12 mouse cellular contexts compared by ENCODE assay signal in genomic region chr2:164867566-164867965, GRCm38 (mm10). TPM values are rescaled to one million over a fixed set of nuclear protein-coding genes. Genes with fewer than 3 reads are reported as not detected.
DNase-seq lines count a peak whose midpoint lies in the region; ATAC-seq and TF ChIP-seq lines count a peak whose summit lies in the region.
"Had no signal": no experiment of that assay in that cellular context is flagged by ENCODE, and none has a peak within 500 bp of the region (broad histone marks: within the 10 kb centered on the region; RNA-seq: fewer than 3 reads in every experiment).

No protein-coding gene starts in this region.

- no peak overlapping the region for H3K9ac ChIP-seq in lung, embryonic 14.5 days
- H3K9ac ChIP-seq in intestine, embryonic 16.5 days (ENCODE audit: low read depth, low read length) = no peak overlapping the region
- no peak overlapping the region for H3K9ac ChIP-seq in stomach, embryonic 14.5 days (replicated peaks; ENCODE audit: low read depth, low read length)

- ATAC-seq in CD4-positive, CD25-positive, alpha-beta regulatory T cell, adult 4 months = no peak
- ATAC-seq in lung, embryonic 14.5 days (ENCODE audit: insufficient read depth) = no peak
- no peak for ATAC-seq in intestine, embryonic 16.5 days
- ATAC-seq in stomach, embryonic 14.5 days (ENCODE audit: insufficient number of reproducible peaks, insufficient read depth, low FRiP score, low read depth) = no peak
- no peak for ATAC-seq in inflammation-experienced regulatory T-cells, adult 6 months

- H3K27me3 ChIP-seq in lung, embryonic 14.5 days (ENCODE audit: insufficient read depth, low read length) = no peaks in the 10 kb centered on the region
- no peaks in the 10 kb centered on the region for H3K27me3 ChIP-seq in intestine, embryonic 16.5 days (replicated peaks; ENCODE audit: control insufficient read depth, insufficient read depth, low read length)
- no peaks in the 10 kb centered on the region for H3K27me3 ChIP-seq in stomach, embryonic 14.5 days (ENCODE audit: control insufficient read depth, insufficient read depth, low read length)

- H3K36me3 ChIP-seq in lung, embryonic 14.5 days (ENCODE audit: insufficient read depth) = no peaks in the 10 kb centered on the region
- H3K36me3 ChIP-seq in intestine, embryonic 16.5 days (ENCODE audit: control insufficient read depth, insufficient read depth, low read length) = no peaks in the 10 kb centered on the region
- H3K36me3 ChIP-seq in stomach, embryonic 14.5 days (ENCODE audit: control insufficient read depth, insufficient read depth, low read length) = no peaks in the 10 kb centered on the region

- TF ChIP-seq CTCF in lung, embryonic 14.5 days (IDR thresholded peaks at IDR 0.05; ENCODE audit: low read depth) = peak; percentile 59

- peak; percentile 50 for DNase-seq in CD4-positive, CD25-positive, alpha-beta regulatory T cell, adult 2 months (ENCODE audit: low read depth, low spot score)
- no peak for DNase-seq in lung, embryonic 14.5 days
- no peak for DNase-seq in lung, postnatal 4 days
- DNase-seq in layer of hippocampus, postnatal 25 days (ENCODE audit: extremely low spot score in 1 of 2, low spot score in 1 of 2) = no peak
- DNase-seq: cerebellum, adult 8-10 months; right cerebral cortex, postnatal 25 days had no signal

- peak overlapping the region; percentile 86 for H3K27ac ChIP-seq in lung, embryonic 14.5 days (ENCODE audit: low read depth)
- peak overlapping the region; percentile 65 for H3K27ac ChIP-seq in intestine, embryonic 16.5 days (ENCODE audit: low read length)
- H3K27ac ChIP-seq in stomach, embryonic 14.5 days (ENCODE audit: low read length) = peak overlapping the region; percentile 64; the same call in 1 of the 2 replicates

- no peak overlapping the region for H3K4me2 ChIP-seq in lung, embryonic 14.5 days
- no peak overlapping the region for H3K4me2 ChIP-seq in intestine, embryonic 16.5 days (ENCODE audit: low read depth, low read length)
- no peak overlapping the region for H3K4me2 ChIP-seq in stomach, embryonic 14.5 days (replicated peaks; ENCODE audit: low read depth, low read length)

- no peak overlapping the region for H3K4me3 ChIP-seq in lung, embryonic 14.5 days (ENCODE audit: low read depth, low read length)
- H3K4me3 ChIP-seq in intestine, embryonic 16.5 days (ENCODE audit: low read length) = no peak overlapping the region
- H3K4me3 ChIP-seq in stomach, embryonic 14.5 days (ENCODE audit: low read depth, low read length) = no peak overlapping the region

- H3K4me1 ChIP-seq in lung, embryonic 14.5 days (ENCODE audit: insufficient read depth) = peaks cover 9% of the 10 kb centered on the region; the same call in 1 of the 2 replicates
- peaks cover 12% of the 10 kb centered on the region for H3K4me1 ChIP-seq in intestine, embryonic 16.5 days (ENCODE audit: control insufficient read depth, insufficient read depth, low read length)
- H3K4me1 ChIP-seq in stomach, embryonic 14.5 days (ENCODE audit: control insufficient read depth, insufficient read depth, low read length) = peaks cover 4% of the 10 kb centered on the region; the same call in 1 of the 2 replicates

- peaks cover 5% of the 10 kb centered on the region; the same call in 1 of the 2 replicates for H3K9me3 ChIP-seq in lung, embryonic 14.5 days (ENCODE audit: low read depth, low read length)
- no peaks in the 10 kb centered on the region for H3K9me3 ChIP-seq in intestine, embryonic 16.5 days (ENCODE audit: control insufficient read depth, low read length)
- H3K9me3 ChIP-seq in stomach, embryonic 14.5 days (ENCODE audit: control insufficient read depth, low read depth, low read length) = no peaks in the 10 kb centered on the region

- WGBS in lung, embryonic 14.5 days = 92% methylated on average over 7 of the region's 7 CpGs
- 93% methylated on average over 7 of the region's 7 CpGs for WGBS in intestine, embryonic 16.5 days
- 93% methylated on average over 7 of the region's 7 CpGs for WGBS in stomach, embryonic 14.5 days

RNA-seq across cellular contexts. Expression of gene Pltp, which starts 10.1 kb away (rescaled TPM):
- under 1 TPM; 0.34 to 0.98 TPM for polyA plus RNA-seq in CD4-positive, CD25-positive, alpha-beta regulatory T cell, adult 4 months (2017; shearing (Covaris generic))
- 122 and 126 TPM in 2 replicates for polyA plus RNA-seq in lung, embryonic 14.5 days (2014; fragmentation: Nextera tagmentation; extraction: Ambion mirVana)
- 31.4 and 31.5 TPM in 2 replicates for polyA plus RNA-seq in intestine, embryonic 16.5 days (2015; fragmentation: Nextera tagmentation; extraction: Ambion mirVana)
- polyA plus RNA-seq in stomach, embryonic 14.5 days (2014; fragmentation: Nextera tagmentation; extraction: Ambion mirVana) = 50.6 and 53.2 TPM in 2 replicates
- total RNA-seq in layer of hippocampus, postnatal 25 days (2021) = 10 to 100 TPM; 68.8 to 73.7 TPM
- 1 to 10 TPM in 2 of 3 experiments, under 1 TPM in 1; 0.50 to 3.0 (median 1.3) TPM for polyA plus RNA-seq in inflammation-experienced regulatory T-cells, adult 6 months (2017; shearing (Covaris generic))

RNA-seq across cellular contexts. Expression of gene Pcif1, which starts 11.5 kb away (rescaled TPM):
- polyA plus RNA-seq in CD4-positive, CD25-positive, alpha-beta regulatory T cell, adult 4 months (2017; shearing (Covaris generic)) = 100 to 1,000 TPM; 106 to 115 TPM
- polyA plus RNA-seq in lung, embryonic 14.5 days (2014; fragmentation: Nextera tagmentation; extraction: Ambion mirVana) = 76.9 and 83.0 TPM in 2 replicates
- 57.9 and 64.0 TPM in 2 replicates for polyA plus RNA-seq in intestine, embryonic 16.5 days (2015; fragmentation: Nextera tagmentation; extraction: Ambion mirVana)
- 70.6 and 87.3 TPM in 2 replicates for polyA plus RNA-seq in stomach, embryonic 14.5 days (2014; fragmentation: Nextera tagmentation; extraction: Ambion mirVana)
- 10 to 100 TPM; 40.4 to 47.2 TPM for total RNA-seq in layer of hippocampus, postnatal 25 days (2021)
- 100 to 1,000 TPM; 110 to 126 (median 112) TPM for polyA plus RNA-seq in inflammation-experienced regulatory T-cells, adult 6 months (2017; shearing (Covaris generic))

RNA-seq across cellular contexts. Expression of gene Neurl2, which starts 34.3 kb away (rescaled TPM):
- 1 to 10 TPM in 1 of 2 experiments, under 1 TPM in 1; 0.65 to 1.6 TPM for polyA plus RNA-seq in CD4-positive, CD25-positive, alpha-beta regulatory T cell, adult 4 months (2017; shearing (Covaris generic))
- 6.3 and 6.6 TPM in 2 replicates for polyA plus RNA-seq in lung, embryonic 14.5 days (2014; fragmentation: Nextera tagmentation; extraction: Ambion mirVana)
- polyA plus RNA-seq in intestine, embryonic 16.5 days (2015; fragmentation: Nextera tagmentation; extraction: Ambion mirVana) = 6.1 and 7.5 TPM in 2 replicates
- 6.3 and 8.3 TPM in 2 replicates for polyA plus RNA-seq in stomach, embryonic 14.5 days (2014; fragmentation: Nextera tagmentation; extraction: Ambion mirVana)
- 1 to 10 TPM; 3.4 to 4.6 TPM for total RNA-seq in layer of hippocampus, postnatal 25 days (2021)
- 1 to 10 TPM; 1.0 to 2.7 (median 1.1) TPM for polyA plus RNA-seq in inflammation-experienced regulatory T-cells, adult 6 months (2017; shearing (Covaris generic))

RNA-seq across cellular contexts. Expression of gene Ctsa, which starts 34.9 kb away (rescaled TPM):
- 100 to 1,000 TPM; 211 to 247 TPM for polyA plus RNA-seq in CD4-positive, CD25-positive, alpha-beta regulatory T cell, adult 4 months (2017; shearing (Covaris generic))
- 114 and 125 TPM in 2 replicates for polyA plus RNA-seq in lung, embryonic 14.5 days (2014; fragmentation: Nextera tagmentation; extraction: Ambion mirVana)
- polyA plus RNA-seq in intestine, embryonic 16.5 days (2015; fragmentation: Nextera tagmentation; extraction: Ambion mirVana) = 418 and 551 TPM in 2 replicates
- 130 and 134 TPM in 2 replicates for polyA plus RNA-seq in stomach, embryonic 14.5 days (2014; fragmentation: Nextera tagmentation; extraction: Ambion mirVana)
- 100 to 1,000 TPM in 1 of 2 experiments, 10 to 100 TPM in 1; 93.3 to 106 TPM for total RNA-seq in layer of hippocampus, postnatal 25 days (2021)
- 100 to 1,000 TPM; 206 to 247 (median 207) TPM for polyA plus RNA-seq in inflammation-experienced regulatory T-cells, adult 6 months (2017; shearing (Covaris generic))

RNA-seq across cellular contexts. Expression of gene Spata25, which starts 39.2 kb away (rescaled TPM):
- not detected for polyA plus RNA-seq in CD4-positive, CD25-positive, alpha-beta regulatory T cell, adult 4 months (2017; shearing (Covaris generic))
- not detected in 2 replicates for polyA plus RNA-seq in lung, embryonic 14.5 days (2014; fragmentation: Nextera tagmentation; extraction: Ambion mirVana)
- polyA plus RNA-seq in intestine, embryonic 16.5 days (2015; fragmentation: Nextera tagmentation; extraction: Ambion mirVana) = not detected in 2 replicates
- polyA plus RNA-seq in stomach, embryonic 14.5 days (2014; fragmentation: Nextera tagmentation; extraction: Ambion mirVana) = not detected in 2 replicates
- total RNA-seq in layer of hippocampus, postnatal 25 days (2021) = not detected
- not detected for polyA plus RNA-seq in inflammation-experienced regulatory T-cells, adult 6 months (2017; shearing (Covaris generic))
- total RNA-seq: megakaryocyte progenitor cell, adult 5-6 weeks had no signal
- polyA plus RNA-seq: hindbrain, embryonic 11.5 days had no signal
